Mouse (Mus musculus) ES-E14 (cell line): ENCODE results near the gene Gm44973. TPM values are rescaled to one million over a fixed set of nuclear protein-coding genes. Genes with fewer than 3 reads are reported as not detected.

Experiments
- DNase-seq: peaks from one replicate; pipeline ENCODE4 v3.0.0-alpha.2; 2013; ENCODE audit warnings: low read depth, low spot score
- H3K27ac ChIP-seq: 2 replicates; pipeline ENCODE4 v1.5.1; 2012; ENCODE audit warnings: low read depth, mild to moderate bottlenecking, low read length, moderate library complexity, mixed read lengths; ENCODE audit not compliant: poor library complexity, insufficient read depth, severe bottlenecking
- H3K36me3 ChIP-seq: 2 replicates; pipeline ENCODE4 v1.6.1; 2012; ENCODE audit warnings: mild to moderate bottlenecking, low read length, moderate library complexity, mixed read lengths; ENCODE audit not compliant: control insufficient read depth, poor library complexity, insufficient read depth, severe bottlenecking
- H3K4me1 ChIP-seq, 2 experiments: fragments of 150-350 bp in 1 of 2; sonication (generic) in 1 of 2; 2 replicates each; pipeline ENCODE4 v1.6.1; 2012; ENCODE audit warnings: low read length in 2 of 2, mild to moderate bottlenecking in 1 of 2, mixed read lengths in 1 of 2; ENCODE audit not compliant: control insufficient read depth in 2 of 2, insufficient read depth in 2 of 2, poor library complexity in 1 of 2
- H3K4me3 ChIP-seq, 2 experiments: fragments of 150-350 bp in 1 of 2; sonication (generic) in 1 of 2; 2 replicates each; pipeline ENCODE4 v1.5.1; 2012; ENCODE audit warnings: low read length in 2 of 2, low read depth in 1 of 2, mild to moderate bottlenecking in 1 of 2, mixed read lengths in 1 of 2; ENCODE audit not compliant: insufficient read depth in 1 of 2, poor library complexity in 1 of 2, severe bottlenecking in 1 of 2
- H3K9ac ChIP-seq: 2 replicates; pipeline ENCODE4 v1.6.1; 2012; ENCODE audit warnings: low read depth, mild to moderate bottlenecking, low read length, mixed read lengths; ENCODE audit not compliant: poor library complexity, insufficient read depth, severe bottlenecking
- H3K9me3 ChIP-seq: fragments of 150-350 bp; sonication (generic); 2 replicates; pipeline ENCODE4 v1.6.1; 2012; ENCODE audit warnings: low read depth, mild to moderate bottlenecking, low read length; ENCODE audit not compliant: control insufficient read depth, insufficient read depth
- CHD2 ChIP-seq: IDR thresholded peaks from 2 replicates; pipeline ENCODE4 v1.6.1; 2014; ENCODE audit warnings: mild to moderate bottlenecking, low read depth, low read length, inconsistent platforms
- HCFC1 ChIP-seq: IDR thresholded peaks from 2 replicates; pipeline ENCODE4 v1.6.1; 2012; ENCODE audit warnings: low read length, inconsistent platforms, borderline replicate concordance; ENCODE audit not compliant: insufficient read depth
- MAFK ChIP-seq: IDR thresholded peaks from 2 replicates; pipeline ENCODE4 v1.6.1; 2014; ENCODE audit warnings: mild to moderate bottlenecking, low read depth, low read length, inconsistent platforms; ENCODE audit not compliant: insufficient read depth
- ZC3H11A ChIP-seq: IDR thresholded peaks from 2 replicates; pipeline ENCODE4 v1.6.1; 2012; ENCODE audit warnings: low read depth, mild to moderate bottlenecking, inconsistent platforms, low read length, borderline replicate concordance
- ZNF384 ChIP-seq: IDR thresholded peaks from 2 replicates; pipeline ENCODE4 v1.6.1; 2012; ENCODE audit warnings: low read depth, low read length, inconsistent platforms
- in situ Hi-C, 2 experiments: fragments of 600-800 bp; cut with MboI; formaldehyde crosslinking; loops; one replicate each; pipeline ENCODE4 v1.15.1; 2025; ENCODE audit warnings: low sequenced_read_pairs in 2 of 2, inconsistent platforms in 1 of 2; ENCODE audit not compliant: unreplicated experiment in 2 of 2
- total RNA-seq: library from RNA; depleted of rRNA; stranded (reverse); fragments of 300-350 nt; gene quantifications from 2 replicates; pipeline ENCODE4 v1.2.3, GENCODE M21; 2012; rRNA removed

Gm44973 gene
- not detected in 2 replicates for total RNA-seq

- Histone ChIP-seq H3K4me3 (peak within 1 kb of the TSS; percentile 95 to 98), H3K27ac (peak within 1 kb of the TSS; percentile 100), H3K9me3 (no peaks in the 10 kb centered on the region), H3K9ac (peak within 1 kb of the TSS; percentile 100), H3K36me3 (peaks cover 22% of the 10 kb centered on the region), H3K4me1 (peaks cover 7 to 24% of the 10 kb centered on the region in 2 experiments; a peak in 3 of 4 replicates)
- TF ChIP-seq MAFK (peak; percentile 67), ZNF384 (no peak), ZC3H11A (no peak), HCFC1 (no peak), CHD2 (no peak)
- in situ Hi-C loops: no loop called here
- peak; percentile 89 for DNase-seq
These were observed at the start of gene Gm44973 for GRCm38 (mm10) chr7:5015118-5016001. Gene Gm44973 (plus strand): TSS chr7:5015496.

GRCm38 (mm10) chr7:4971068-4971467 is 44.2 kb upstream of the Gm44973 start, which contains the start of gene Sbk3:
Gene Sbk3 (minus strand): TSS chr7:4971168.
- H3K27ac ChIP-seq: no peak within 1 kb of the TSS
- TF ChIP-seq CHD2 (no peak), ZNF384 (no peak), MAFK (no peak), HCFC1 (no peak)
- H3K4me1 ChIP-seq: no peaks in the 10 kb centered on the region
- H3K9me3 ChIP-seq: no peaks in the 10 kb centered on the region
- in situ Hi-C loops: no loop called here
- no peak within 1 kb of the TSS for H3K4me3 ChIP-seq
- no peak within 1 kb of the TSS for H3K9ac ChIP-seq
- no peak for DNase-seq
- no peaks in the 10 kb centered on the region for H3K36me3 ChIP-seq

DNA sequence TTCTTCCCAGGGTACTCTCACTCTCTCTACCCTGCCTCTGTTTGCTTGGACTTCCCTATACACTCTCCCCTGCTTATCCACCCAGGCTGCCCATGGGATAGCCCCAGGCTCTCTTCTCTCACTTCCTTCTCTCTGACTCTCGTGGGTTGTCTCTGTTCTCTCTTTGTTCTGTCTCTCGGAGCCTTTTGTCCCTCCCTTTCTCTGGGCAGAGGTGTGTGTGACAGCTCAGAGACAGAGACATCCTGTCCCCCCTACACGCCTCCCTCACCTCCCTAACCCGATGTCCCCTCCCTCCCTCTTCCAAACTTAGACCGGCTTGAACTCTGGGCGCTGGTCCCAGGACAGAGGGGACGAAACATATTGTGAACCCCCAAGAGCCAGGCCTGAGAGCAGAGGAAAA is 43.6 kb upstream of the Gm44973 start:
- Histone ChIP-seq H3K9ac (no peak overlapping the region), H3K4me1 (no peaks in the 10 kb centered on the region), H3K9me3 (no peaks in the 10 kb centered on the region), H3K36me3 (no peaks in the 10 kb centered on the region), H3K27ac (no peak overlapping the region), H3K4me3 (no peak overlapping the region)
- in situ Hi-C loops: no loop called here
- TF ChIP-seq MAFK: no peak
- no peak for TF ChIP-seq CHD2
- TF ChIP-seq HCFC1: no peak
- no peak for DNase-seq

DNA sequence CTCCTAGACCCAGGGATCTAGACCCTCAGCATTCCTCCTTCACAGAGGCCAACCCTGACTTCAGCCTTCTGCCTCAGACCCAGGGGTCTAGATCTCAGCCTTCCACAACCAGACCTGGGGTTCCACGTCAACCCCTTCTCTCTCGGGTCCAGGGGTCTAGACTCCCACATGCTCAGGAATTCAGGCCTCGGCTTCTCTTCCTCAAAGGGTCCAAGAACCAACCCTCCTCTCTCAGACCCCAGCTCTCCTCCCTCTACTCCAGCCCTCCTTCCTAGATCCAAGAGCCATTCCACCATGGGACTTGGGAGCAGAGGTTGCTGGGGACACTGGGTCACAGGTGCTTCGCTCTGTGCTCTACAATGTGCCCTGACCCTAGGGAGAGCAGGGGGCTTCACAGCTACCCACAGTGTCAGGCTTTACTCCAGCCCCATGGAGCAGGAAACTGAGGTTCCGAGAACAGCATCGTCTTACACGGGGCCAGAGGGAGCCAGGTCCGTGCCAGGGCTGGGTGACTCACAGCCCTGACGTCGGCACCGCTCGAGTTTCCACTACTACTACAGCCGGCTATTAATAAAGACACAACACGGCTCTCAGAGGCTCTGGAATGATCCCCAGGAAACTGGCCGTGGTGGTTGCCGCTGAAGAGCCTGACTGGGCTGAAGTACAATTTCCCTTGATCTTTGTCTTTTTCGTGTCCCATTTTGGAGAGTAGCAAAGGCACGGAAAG is 42.8 kb upstream of the Gm44973 start:
- DNase-seq: no peak
- H3K4me1 ChIP-seq: no peaks in the 10 kb centered on the region
- no peak overlapping the region for H3K27ac ChIP-seq
- TF ChIP-seq HCFC1 (no peak), MAFK (no peak), ZNF384 (no peak), ZC3H11A (no peak), CHD2 (no peak)
- in situ Hi-C loops: no loop called here
- no peaks in the 10 kb centered on the region for H3K9me3 ChIP-seq
- no peak overlapping the region for H3K9ac ChIP-seq
- no peaks in the 10 kb centered on the region for H3K36me3 ChIP-seq
- H3K4me3 ChIP-seq: no peak overlapping the region
